In genomic region chr17:45928013-45928412, GRCm38 (mm10) we compare ENCODE assay signal across 35 mouse cellular contexts.
"Had no signal": no experiment of that assay in that cellular context is flagged by ENCODE, and none has a peak within 500 bp of the region (broad histone marks: within the 10 kb centered on the region; RNA-seq: fewer than 3 reads in every experiment).

No protein-coding gene starts in this region.

- H3K4me1 ChIP-seq: hindbrain, embryonic 15.5 days had no signal

- DNase-seq: heart, adult 2 months; heart, postnatal 10 days; heart, postnatal 14 days; heart, postnatal 36 days; heart, postnatal 4 days; kidney, adult 11 months; kidney, adult 18-20 months; kidney, adult 2 months; kidney, adult 8-10 months; kidney, adult 9 months; kidney, postnatal 10 days; kidney, postnatal 14 days; kidney, postnatal 25 days; kidney, postnatal 36 days; kidney, postnatal 4 days; layer of hippocampus, adult 9-11 months had no signal

- H3K9me3 ChIP-seq: heart, embryonic 10.5 days; heart, embryonic 12.5 days; heart, embryonic 13.5 days; heart, embryonic 15.5 days; hindbrain, embryonic 10.5 days; hindbrain, embryonic 12.5 days; hindbrain, embryonic 13.5 days; hindbrain, embryonic 15.5 days; intestine, embryonic 15.5 days; kidney, embryonic 15.5 days had no signal

- ATAC-seq: hindbrain, embryonic 16.5 days; hindbrain, postnatal 0 days; inflammation-experienced regulatory T-cells, adult 6 months; intestine, embryonic 15.5 days; intestine, embryonic 16.5 days; intestine, postnatal 0 days had no signal

- H3K9ac ChIP-seq: heart, embryonic 12.5 days; heart, embryonic 13.5 days; heart, embryonic 15.5 days; hindbrain, embryonic 12.5 days; hindbrain, embryonic 13.5 days; hindbrain, embryonic 14.5 days; hindbrain, embryonic 15.5 days; intestine, embryonic 15.5 days; kidney, embryonic 15.5 days had no signal

- H3K36me3 ChIP-seq: heart, embryonic 10.5 days; heart, embryonic 12.5 days; heart, embryonic 13.5 days; heart, embryonic 15.5 days; hindbrain, embryonic 10.5 days; hindbrain, embryonic 12.5 days; hindbrain, embryonic 13.5 days; hindbrain, embryonic 15.5 days; intestine, embryonic 15.5 days; kidney, embryonic 15.5 days had no signal

- H3K4me3 ChIP-seq: heart, adult 2 months; heart, embryonic 10.5 days; heart, embryonic 12.5 days; heart, embryonic 13.5 days; heart, embryonic 15.5 days; hindbrain, embryonic 10.5 days; hindbrain, embryonic 12.5 days; hindbrain, embryonic 13.5 days; hindbrain, embryonic 15.5 days; intestine, embryonic 15.5 days; kidney, embryonic 15.5 days; layer of hippocampus, adult 2 months had no signal

- H3K4me2 ChIP-seq: heart, embryonic 11.5 days; heart, embryonic 12.5 days; heart, embryonic 13.5 days; heart, embryonic 15.5 days; hindbrain, embryonic 12.5 days; hindbrain, embryonic 13.5 days; hindbrain, embryonic 14.5 days; hindbrain, embryonic 15.5 days; intestine, embryonic 15.5 days; kidney, embryonic 15.5 days had no signal

- H3K27ac ChIP-seq: heart, adult 2 months; heart, embryonic 10.5 days; heart, embryonic 13.5 days; heart, embryonic 15.5 days; hindbrain, embryonic 10.5 days; hindbrain, embryonic 12.5 days; hindbrain, embryonic 13.5 days; hindbrain, embryonic 14.5 days; hindbrain, embryonic 15.5 days; hindbrain, postnatal 0 days; intestine, embryonic 15.5 days; kidney, embryonic 15.5 days; kidney, postnatal 0 days; layer of hippocampus, adult 2 months had no signal

- H3K27me3 ChIP-seq: heart, embryonic 12.5 days; heart, embryonic 13.5 days; heart, embryonic 15.5 days; hindbrain, embryonic 13.5 days; hindbrain, embryonic 15.5 days; intestine, embryonic 15.5 days had no signal
